Mouse (Mus musculus) forebrain, embryonic 13.5 days (tissue): ENCODE measurements around the gene Pbp2. TPM values are rescaled to one million over a fixed set of nuclear protein-coding genes. Genes with fewer than 3 reads are reported as not detected.

Source experiments
- ATAC-seq: fragments of 200-750 bp; cut with Nextera tagmentation; 2 replicates; pipeline ENCODE4 v1.8.0; 2017
- H3K27ac ChIP-seq: fragments of 300-500 bp; sonication (generic); 2 replicates; pipeline ENCODE4 v1.5.1; 2015; ENCODE audit warnings: inconsistent platforms, mild to moderate bottlenecking, moderate library complexity
- H3K27me3 ChIP-seq: fragments of 300-500 bp; sonication (generic); 2 replicates; pipeline ENCODE4 v1.6.1; 2015; ENCODE audit warnings: mild to moderate bottlenecking, inconsistent platforms
- H3K36me3 ChIP-seq: fragments of 300-500 bp; sonication (generic); 2 replicates; pipeline ENCODE4 v1.6.1; 2015; ENCODE audit warnings: mild to moderate bottlenecking, inconsistent platforms; ENCODE audit not compliant: poor library complexity, severe bottlenecking
- H3K4me1 ChIP-seq: fragments of 300-500 bp; sonication (generic); 2 replicates; pipeline ENCODE4 v1.6.1; 2015; ENCODE audit warnings: inconsistent platforms
- H3K4me2 ChIP-seq: fragments of 300-500 bp; sonication (generic); 2 replicates; pipeline ENCODE4 v1.6.1; 2015; ENCODE audit warnings: inconsistent platforms, mild to moderate bottlenecking, moderate library complexity
- H3K4me3 ChIP-seq: fragments of 300-500 bp; sonication (generic); 2 replicates; pipeline ENCODE4 v1.5.1; 2015; ENCODE audit warnings: mild to moderate bottlenecking, inconsistent platforms
- H3K9ac ChIP-seq: fragments of 300-500 bp; sonication (generic); 2 replicates; pipeline ENCODE4 v1.6.1; 2015; ENCODE audit warnings: mild to moderate bottlenecking, inconsistent platforms
- H3K9me3 ChIP-seq: fragments of 300-500 bp; sonication (generic); replicated peaks from 2 replicates; pipeline ENCODE4 v1.6.1; 2016; ENCODE audit warnings: inconsistent platforms
- WGBS: fragments of 180-500 bp; shearing (Covaris S2); methylation state at CpG from one replicate; pipeline ENCODE4 v1.1.7; 2015; 5-methylcytosine and 5-hydroxymethylcytosine counted together
- polyA plus RNA-seq: library from polyadenylated mRNA; unstranded; fragments of >200 nt; fragmentation: Nextera tagmentation; extraction: Ambion mirVana; gene quantifications from 2 replicates; pipeline ENCODE4 v1.2.1, GENCODE M21; 2015

Pbp2 gene
- polyA plus RNA-seq: not detected in 2 replicates

GRCm38 (mm10) chr6:135310305-135310704 is at the start of gene Pbp2:
Gene Pbp2, minus strand, starts transcription at chr6:135310405.
- Histone ChIP-seq H3K9ac (no peak within 1 kb of the TSS), H3K36me3 (no peaks in the 10 kb centered on the region), H3K4me3 (no peak within 1 kb of the TSS), H3K9me3 (no peaks in the 10 kb centered on the region), H3K4me2 (no peak within 1 kb of the TSS), H3K27me3 (no peaks in the 10 kb centered on the region), H3K27ac (no peak within 1 kb of the TSS), H3K4me1 (no peaks in the 10 kb centered on the region)
- no peak for ATAC-seq
- WGBS: 98% methylated on average over 9 of the region's 9 CpGs

- no peak overlapping the region for H3K4me2 ChIP-seq
- no peak overlapping the region for H3K4me3 ChIP-seq
- peaks cover 17% of the 10 kb centered on the region for H3K4me1 ChIP-seq
- no peaks in the 10 kb centered on the region for H3K27me3 ChIP-seq
- H3K9me3 ChIP-seq: no peaks in the 10 kb centered on the region
- no peaks in the 10 kb centered on the region for H3K36me3 ChIP-seq
- no peak for ATAC-seq
- 83% methylated on average over 4 of the region's 4 CpGs for WGBS
- no peak overlapping the region for H3K27ac ChIP-seq
- no peak overlapping the region for H3K9ac ChIP-seq
These were observed 44.7 kb upstream of the Pbp2 start for GRCm38 (mm10) chr6:135354953-135355352.

- no peaks in the 10 kb centered on the region for H3K36me3 ChIP-seq
- H3K4me1 ChIP-seq: peaks cover 17% of the 10 kb centered on the region
- H3K9me3 ChIP-seq: no peaks in the 10 kb centered on the region
- H3K27me3 ChIP-seq: no peaks in the 10 kb centered on the region
- WGBS: 23% methylated on average over 4 of the region's 4 CpGs
- H3K4me2 ChIP-seq: no peak overlapping the region
- H3K4me3 ChIP-seq: no peak overlapping the region
- no peak overlapping the region for H3K9ac ChIP-seq
- H3K27ac ChIP-seq: no peak overlapping the region
- peak; percentile 51; the same call in 1 of the 2 replicates for ATAC-seq
These were observed 42.3 kb upstream of the Pbp2 start for GRCm38 (mm10) chr6:135352537-135352936.

- Histone ChIP-seq H3K27me3 (no peaks in the 10 kb centered on the region), H3K4me3 (no peak overlapping the region), H3K9ac (no peak overlapping the region), H3K4me1 (peaks cover 17% of the 10 kb centered on the region), H3K36me3 (no peaks in the 10 kb centered on the region), H3K4me2 (no peak overlapping the region), H3K9me3 (no peaks in the 10 kb centered on the region), H3K27ac (peak overlapping the region; percentile 35; the same call in 1 of the 2 replicates)
- peak; percentile 46 for ATAC-seq
- whole genome bisulfite sequencing: 72% methylated on average over 8 of the region's 8 CpGs
These were observed 41.6 kb upstream of the Pbp2 start for GRCm38 (mm10) chr6:135351638-135352302.

- Histone ChIP-seq H3K4me3 (no peak overlapping the region), H3K36me3 (no peaks in the 10 kb centered on the region), H3K9ac (no peak overlapping the region), H3K4me1 (no peaks in the 10 kb centered on the region), H3K27me3 (no peaks in the 10 kb centered on the region), H3K9me3 (no peaks in the 10 kb centered on the region), H3K4me2 (no peak overlapping the region), H3K27ac (no peak overlapping the region)
- ATAC-seq: no peak
- 82% methylated on average over 4 of the region's 4 CpGs for WGBS
These were observed 30.8 kb upstream of the Pbp2 start for GRCm38 (mm10) chr6:135341076-135341378.

- Histone ChIP-seq H3K9me3 (no peaks in the 10 kb centered on the region), H3K4me2 (no peak overlapping the region), H3K27ac (no peak overlapping the region), H3K9ac (no peak overlapping the region), H3K4me3 (no peak overlapping the region), H3K4me1 (no peaks in the 10 kb centered on the region), H3K27me3 (no peaks in the 10 kb centered on the region), H3K36me3 (no peaks in the 10 kb centered on the region)
- 85% methylated on average over 9 of the region's 9 CpGs for WGBS
- ATAC-seq: no peak
These were observed 30.3 kb upstream of the Pbp2 start for GRCm38 (mm10) chr6:135340355-135341075.

- no peak overlapping the region for H3K4me3 ChIP-seq
- no peak overlapping the region for H3K27ac ChIP-seq
- H3K36me3 ChIP-seq: no peaks in the 10 kb centered on the region
- H3K4me2 ChIP-seq: no peak overlapping the region
- peaks cover 14% of the 10 kb centered on the region for H3K4me1 ChIP-seq
- no peaks in the 10 kb centered on the region for H3K9me3 ChIP-seq
- H3K9ac ChIP-seq: no peak overlapping the region
- H3K27me3 ChIP-seq: no peaks in the 10 kb centered on the region
- no peak for ATAC-seq
- WGBS: 93% methylated on average over 8 of the region's 8 CpGs
These were observed 26.2 kb upstream of the Pbp2 start for GRCm38 (mm10) chr6:135336376-135336775.

- no peaks in the 10 kb centered on the region for H3K9me3 ChIP-seq
- 74% methylated on average over 5 of the region's 5 CpGs for WGBS
- ATAC-seq: no peak
- H3K4me1 ChIP-seq: peaks cover 14% of the 10 kb centered on the region
- no peak overlapping the region for H3K9ac ChIP-seq
- no peak overlapping the region for H3K27ac ChIP-seq
- no peak overlapping the region for H3K4me2 ChIP-seq
- no peaks in the 10 kb centered on the region for H3K36me3 ChIP-seq
- H3K4me3 ChIP-seq: no peak overlapping the region
- H3K27me3 ChIP-seq: no peaks in the 10 kb centered on the region
These were observed 23.9 kb upstream of the Pbp2 start for GRCm38 (mm10) chr6:135333994-135334651.

- Histone ChIP-seq H3K9me3 (no peaks in the 10 kb centered on the region), H3K4me1 (peaks cover 14% of the 10 kb centered on the region), H3K27me3 (no peaks in the 10 kb centered on the region), H3K9ac (no peak overlapping the region), H3K4me2 (peak overlapping the region; percentile 25), H3K4me3 (no peak overlapping the region), H3K36me3 (no peaks in the 10 kb centered on the region), H3K27ac (no peak overlapping the region)
- WGBS: 20% methylated on average over 10 of the region's 10 CpGs
- peak; percentile 74 for ATAC-seq
These were observed 22.6 kb upstream of the Pbp2 start for GRCm38 (mm10) chr6:135332737-135333281.

GRCm38 (mm10) chr6:135331916-135332315 is 21.7 kb upstream of the Pbp2 start:
- WGBS: 84% methylated on average over 4 of the region's 4 CpGs

GRCm38 (mm10) chr6:135326847-135327246 is 16.6 kb upstream of the Pbp2 start:
- ATAC-seq: no peak
- Histone ChIP-seq H3K27ac (no peak overlapping the region), H3K27me3 (no peaks in the 10 kb centered on the region), H3K4me1 (peaks cover 7% of the 10 kb centered on the region), H3K36me3 (no peaks in the 10 kb centered on the region), H3K4me3 (no peak overlapping the region), H3K9me3 (no peaks in the 10 kb centered on the region), H3K9ac (no peak overlapping the region), H3K4me2 (no peak overlapping the region)
- WGBS: 91% methylated on average over 7 of the region's 7 CpGs

More at GRCm38 (mm10) chr6:135331916-135332315, 21.7 kb upstream of the Pbp2 start:
- no peak for ATAC-seq
- no peaks in the 10 kb centered on the region for H3K27me3 ChIP-seq
- no peak overlapping the region for H3K4me2 ChIP-seq
- no peaks in the 10 kb centered on the region for H3K9me3 ChIP-seq
- H3K27ac ChIP-seq: no peak overlapping the region
- no peak overlapping the region for H3K4me3 ChIP-seq
- H3K36me3 ChIP-seq: no peaks in the 10 kb centered on the region
- peaks cover 14% of the 10 kb centered on the region for H3K4me1 ChIP-seq
- H3K9ac ChIP-seq: no peak overlapping the region

GRCm38 (mm10) chr6:135324686-135325300 is 14.6 kb upstream of the Pbp2 start:
- H3K27ac ChIP-seq: no peak overlapping the region
- H3K4me1 ChIP-seq: peaks cover 7% of the 10 kb centered on the region
- H3K36me3 ChIP-seq: no peaks in the 10 kb centered on the region
- no peak overlapping the region for H3K9ac ChIP-seq
- no peaks in the 10 kb centered on the region for H3K27me3 ChIP-seq
- no peak overlapping the region for H3K4me3 ChIP-seq
- H3K9me3 ChIP-seq: no peaks in the 10 kb centered on the region
- no peak for ATAC-seq
- H3K4me2 ChIP-seq: no peak overlapping the region
- WGBS: 88% methylated on average over 9 of the region's 9 CpGs
